Mouse (Mus musculus) hindbrain, embryonic 13.5 days (tissue): Measurements from ENCODE around the gene Wdr41. TPM values are rescaled to one million over a fixed set of nuclear protein-coding genes. Genes with fewer than 3 reads are reported as not detected.

Experiments
- polyA plus RNA-seq: library from polyadenylated mRNA; unstranded; fragments of >200 nt; fragmentation: Nextera tagmentation; extraction: Ambion mirVana; gene quantifications from 2 replicates; pipeline ENCODE4 v1.2.1, GENCODE M21; 2015

Gene Wdr41
- polyA plus RNA-seq, 1 experiment from 2014 or later: 23.2 TPM

Other genes starting within 250 kb of the Wdr41 start
- gene Tbca, start 187.4 kb upstream of the Wdr41 start, polyA plus RNA-seq: 286 and 291 TPM in 2 replicates
- 10.0 and 14.1 TPM in 2 replicates for gene Otp, start 100.7 kb upstream of the Wdr41 start, polyA plus RNA-seq